Mouse (Mus musculus) neutrophil, adult 5-6 weeks (primary cell): ENCODE data around the gene Kdm5b. TPM values are rescaled to one million over a fixed set of nuclear protein-coding genes. Genes with fewer than 3 reads are reported as not detected.
"Not testable (repeated sequence)": the region's sequence is repeated elsewhere in the genome, so short reads cannot be mapped to it uniquely, and the experiment has no call there.

Source experiments
- ATAC-seq: fragments of 151-379, 151-347 bp; 2 replicates; pipeline ENCODE4 v1.8.0; 2017; ENCODE audit warnings: mild to moderate bottlenecking, moderate TSS enrichment; ENCODE audit not compliant: insufficient number of reproducible peaks, poor library complexity, low FRiP score, severe bottlenecking; ENCODE audit errors: extremely low read depth
- total RNA-seq: library from RNA; stranded (forward); fragments of 200-1000 nt; gene quantifications from 2 replicates; pipeline ENCODE4 v1.2.3, GENCODE M21; 2017

Gene Kdm5b
- total RNA-seq: 57.0 and 59.7 TPM in 2 replicates

DNA sequence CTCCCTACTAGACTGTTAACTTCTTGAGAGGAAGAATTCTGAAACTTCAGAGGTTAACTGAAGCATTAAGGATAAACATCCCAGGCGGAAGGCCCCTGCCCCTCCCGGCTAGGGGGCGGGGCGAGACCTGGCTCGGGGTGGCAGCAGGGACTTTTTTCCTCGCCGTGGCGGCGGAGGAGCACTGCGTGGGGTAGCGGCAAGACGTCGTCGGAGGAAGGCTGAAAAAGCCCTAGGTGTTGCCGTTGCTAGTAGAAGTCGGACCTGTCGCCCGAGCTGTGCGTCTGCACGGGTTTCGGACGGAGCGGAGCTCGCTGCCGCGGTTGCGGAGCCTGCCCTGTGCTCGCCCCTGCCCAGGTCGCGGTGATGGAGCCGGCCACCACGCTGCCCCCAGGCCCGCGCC, at the start of gene Kdm5b:
TSS of gene Kdm5b (plus strand) at position 196 of the 400 bp plus-strand sequence.
- ATAC-seq: peak; percentile 47; the same call in 1 of the 2 replicates

DNA sequence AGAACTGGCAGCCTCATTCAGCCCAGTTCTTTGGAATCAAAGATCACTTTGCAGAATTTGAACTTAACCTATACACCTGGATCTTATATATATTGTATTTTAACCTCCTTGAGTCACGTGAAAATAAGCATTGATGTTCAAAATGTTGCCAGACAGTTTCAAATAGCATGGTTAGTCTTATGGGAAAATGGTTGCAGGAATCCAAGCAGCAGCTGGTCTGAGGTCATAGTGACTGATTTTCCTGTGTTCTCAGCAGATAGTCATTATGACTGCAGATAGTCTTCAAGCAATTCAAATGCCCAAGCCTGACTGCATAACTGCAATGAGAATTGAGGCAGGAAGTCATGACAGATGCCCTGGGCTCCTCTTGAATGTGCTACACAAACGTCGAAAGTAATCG, 47.8 kb upstream of the Kdm5b start:
- no peak for ATAC-seq

DNA sequence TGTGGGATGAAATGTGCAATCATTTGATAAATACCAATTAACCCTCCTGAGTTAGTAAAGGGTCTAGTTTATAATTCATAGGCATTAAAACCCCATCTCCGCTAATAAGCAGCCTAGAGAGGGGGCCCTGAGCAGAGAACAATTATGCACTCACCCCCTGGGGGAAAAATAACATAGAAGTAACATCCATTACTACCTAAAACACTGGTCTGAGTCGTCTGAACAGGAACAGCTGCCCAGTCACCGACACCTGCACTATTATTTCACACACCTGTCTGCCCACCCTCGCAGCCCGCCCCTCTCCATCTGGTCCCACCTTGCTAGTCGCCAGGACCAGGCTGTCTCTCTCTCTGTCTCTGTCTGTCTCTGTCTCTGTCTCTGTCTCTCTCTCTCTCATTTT, 47.4 kb upstream of the Kdm5b start:
- ATAC-seq: no peak

DNA sequence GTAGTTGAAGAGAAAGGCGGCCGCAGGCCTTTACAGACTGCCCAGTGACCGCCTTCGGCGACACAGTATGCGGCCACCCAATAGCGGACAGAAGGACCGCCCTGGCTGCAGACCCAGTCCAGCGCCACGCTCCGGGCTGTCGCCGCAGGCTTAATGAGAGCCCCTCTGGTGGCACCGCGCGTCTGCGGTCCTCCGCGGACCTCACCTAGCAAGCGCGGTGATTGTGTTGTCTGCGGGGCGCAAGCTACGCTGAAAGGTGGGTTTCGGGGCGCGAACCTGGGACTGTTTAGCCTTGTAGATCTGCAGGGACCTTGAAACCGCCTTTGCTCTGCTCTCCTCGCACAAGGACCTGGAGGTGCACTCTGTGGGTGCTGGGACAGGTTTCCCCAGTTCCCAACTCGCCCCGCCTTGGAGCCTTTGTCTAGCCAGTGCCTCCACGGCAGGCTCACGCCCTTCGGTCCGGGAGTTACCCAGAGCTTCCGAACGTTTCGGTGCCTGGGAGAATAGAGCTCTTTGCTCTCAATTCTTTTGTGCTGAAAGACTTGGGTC, 46.6 kb upstream of the Kdm5b start:
- no peak for ATAC-seq

DNA sequence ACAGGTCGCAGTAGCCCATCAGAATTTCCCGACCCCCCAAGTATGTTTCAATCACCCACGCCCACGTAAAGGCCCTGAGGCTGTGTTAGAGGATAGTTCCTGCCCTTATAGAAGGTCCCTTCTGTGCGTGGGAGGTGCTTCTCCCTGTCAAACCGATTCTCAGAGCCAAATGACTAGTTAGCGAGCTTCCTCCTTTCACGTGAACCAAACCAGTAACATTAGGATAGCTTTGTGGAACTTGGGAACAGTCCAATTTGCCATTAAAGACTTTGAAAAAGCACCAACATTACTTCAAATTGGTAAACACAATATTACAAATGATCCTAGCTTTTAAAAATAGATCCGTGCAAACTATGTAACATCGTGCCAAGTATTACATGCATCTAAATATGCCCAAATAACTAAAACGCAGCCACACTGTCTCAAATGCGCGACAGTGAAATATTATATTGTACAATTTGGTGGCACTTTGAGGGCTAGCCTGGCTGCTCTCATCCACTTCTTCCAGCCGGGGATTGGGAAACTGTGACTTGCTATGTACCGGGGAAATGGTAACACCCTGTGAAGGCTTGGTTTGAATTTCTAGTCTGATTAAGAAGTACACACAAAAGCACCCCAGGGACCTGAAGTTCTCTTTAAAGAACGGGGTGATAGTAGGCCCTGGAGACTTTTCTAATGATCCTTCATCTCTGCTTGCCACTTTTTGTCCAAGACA, 45.9 kb upstream of the Kdm5b start:
- no peak for ATAC-seq

DNA sequence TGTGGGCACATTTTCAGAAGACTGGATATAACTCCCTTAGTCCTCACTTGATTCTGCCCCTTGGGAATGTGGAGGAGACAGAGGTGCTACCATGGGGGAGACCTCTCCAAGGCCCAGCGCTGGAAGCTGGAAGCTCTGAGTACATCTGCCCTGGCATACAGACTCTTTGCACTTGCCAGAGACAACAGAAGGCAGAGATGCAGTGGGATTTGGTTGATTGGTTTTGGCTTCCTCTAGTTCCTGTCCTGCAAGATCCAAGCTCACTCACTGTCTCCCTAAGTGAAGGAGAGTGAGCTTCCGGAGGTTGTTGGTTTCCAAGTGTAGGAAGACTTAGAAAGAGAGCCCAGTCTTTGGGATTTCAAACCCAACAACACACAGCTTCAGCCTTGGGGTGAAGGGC, 44.1 kb upstream of the Kdm5b start:
- ATAC-seq: no peak

DNA sequence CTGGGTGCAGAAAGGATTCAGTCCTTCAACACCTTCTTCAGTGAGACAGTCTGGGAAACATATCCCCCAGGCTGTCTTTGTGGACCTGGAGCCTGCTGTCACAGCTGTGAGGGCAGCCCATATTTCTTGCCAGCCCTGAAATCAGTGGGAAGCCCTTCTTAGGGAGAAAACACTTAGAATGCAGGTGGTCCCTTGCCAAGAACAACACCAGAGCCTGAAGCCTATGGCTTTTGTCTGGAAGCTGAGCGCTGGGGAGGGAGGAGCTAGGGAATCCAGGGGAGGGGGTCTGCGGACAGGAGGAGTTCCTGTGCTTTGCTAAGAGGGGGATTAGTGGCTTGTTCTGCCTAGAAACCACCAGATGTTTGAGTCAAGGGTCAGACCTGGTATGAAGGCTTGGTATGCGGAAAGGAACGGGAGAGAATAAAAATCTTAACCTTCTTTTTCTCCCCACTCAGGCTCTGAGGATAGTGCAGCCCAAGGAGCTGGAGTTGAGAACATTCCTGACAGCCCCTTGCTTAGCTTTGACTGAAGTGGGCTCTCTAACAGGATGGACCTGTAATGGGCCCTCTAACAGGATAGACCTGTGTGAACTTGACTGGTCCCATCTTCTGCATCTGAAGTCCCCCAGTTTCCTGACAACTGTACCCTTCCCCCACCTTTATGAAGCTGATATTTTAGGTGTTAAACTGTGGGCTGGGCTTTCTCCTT, 43.3 kb upstream of the Kdm5b start:
- no peak for ATAC-seq

DNA sequence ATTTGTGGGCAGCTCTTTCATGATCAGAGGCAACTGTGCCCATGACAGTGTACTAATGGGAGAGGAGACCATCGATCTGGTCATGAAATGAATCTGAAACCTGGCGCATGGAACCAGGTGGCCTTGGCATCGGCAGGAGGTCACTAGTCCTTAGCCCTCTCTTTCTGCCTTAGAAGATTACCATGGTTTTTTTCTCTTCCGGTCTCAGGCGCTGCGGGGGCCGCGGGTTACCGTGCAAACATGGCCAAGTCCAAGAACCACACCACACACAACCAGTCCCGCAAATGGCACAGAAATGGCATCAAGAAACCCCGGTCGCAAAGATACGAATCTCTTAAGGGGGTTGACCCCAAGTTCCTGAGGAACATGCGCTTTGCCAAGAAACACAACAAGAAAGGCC, 42.1 kb upstream of the Kdm5b start:
- not testable (repeated sequence) for ATAC-seq

DNA sequence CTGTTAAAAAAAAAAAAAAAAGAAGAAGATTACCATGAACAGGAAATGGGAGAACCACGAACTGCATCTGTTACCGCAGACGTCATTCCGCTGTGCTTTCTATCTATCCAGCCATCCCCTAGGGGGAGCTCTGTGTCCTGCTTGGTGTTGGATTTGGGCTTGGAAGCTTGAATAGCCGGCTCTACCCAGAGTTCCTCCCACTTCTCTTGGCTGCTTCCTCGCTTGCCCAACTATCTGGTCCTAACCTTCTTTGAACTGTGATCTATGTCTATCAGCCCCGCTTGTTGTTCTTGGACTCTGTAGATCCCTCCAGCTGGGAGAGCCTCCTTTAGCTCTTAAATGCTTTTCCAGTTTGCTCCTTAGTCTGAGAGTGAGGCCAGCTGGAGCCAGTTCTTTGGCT, 41.3 kb upstream of the Kdm5b start:
- ATAC-seq: peak; percentile 76

DNA sequence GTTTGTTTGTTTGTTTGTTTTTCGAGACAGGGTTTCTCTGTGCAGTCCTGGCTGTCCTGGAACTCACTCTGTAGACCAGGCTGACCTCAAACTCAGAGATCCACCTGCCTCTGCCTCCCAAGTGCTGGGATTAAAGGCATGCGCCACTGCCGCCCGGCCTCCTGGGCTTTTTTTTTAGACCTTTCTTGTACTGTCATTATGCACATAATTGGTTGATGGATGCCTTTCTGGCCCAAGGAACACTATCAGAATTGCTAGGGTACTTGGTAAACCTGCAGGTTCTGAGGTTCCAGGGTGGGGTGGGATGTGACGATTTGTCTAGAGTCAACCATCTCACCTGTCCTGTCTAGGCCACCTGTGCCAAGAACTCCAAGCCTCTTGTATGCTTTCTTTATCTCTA, 40.8 kb upstream of the Kdm5b start:
- not testable (repeated sequence) for ATAC-seq

DNA sequence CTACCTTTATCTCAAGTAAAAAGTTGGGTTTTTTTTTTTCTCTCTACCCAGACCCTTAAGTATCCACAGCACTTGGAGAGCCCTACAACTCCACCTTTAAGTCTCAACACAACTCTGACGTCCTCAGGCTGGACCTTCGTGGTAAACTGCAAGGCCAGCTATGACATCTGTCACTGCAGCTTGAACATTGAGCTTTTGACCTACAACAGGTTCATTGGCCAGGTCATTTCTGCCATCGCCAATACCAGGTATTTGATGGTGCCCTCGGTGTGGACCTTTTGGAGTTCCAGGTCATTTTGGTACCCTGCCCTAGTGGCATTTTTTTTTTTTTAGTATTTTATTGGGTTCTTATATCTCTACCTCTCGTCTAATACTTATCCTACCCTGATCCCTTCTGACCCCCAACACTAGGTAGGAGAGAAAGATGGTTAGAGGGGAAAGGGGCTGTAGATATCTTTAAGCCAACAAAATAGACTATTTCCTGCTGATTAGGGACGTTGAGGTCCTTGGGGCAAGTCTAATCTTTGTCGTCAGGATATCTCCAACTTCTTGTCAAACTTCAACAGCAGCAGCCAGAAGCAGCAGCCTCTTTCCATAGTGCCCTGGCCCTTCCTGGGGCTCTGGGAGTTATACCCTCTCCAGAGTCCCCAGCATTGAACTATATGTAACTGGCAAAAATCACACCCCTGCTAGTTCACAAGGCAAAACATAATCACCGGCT, 39.8 kb upstream of the Kdm5b start:
- ATAC-seq: no peak

DNA sequence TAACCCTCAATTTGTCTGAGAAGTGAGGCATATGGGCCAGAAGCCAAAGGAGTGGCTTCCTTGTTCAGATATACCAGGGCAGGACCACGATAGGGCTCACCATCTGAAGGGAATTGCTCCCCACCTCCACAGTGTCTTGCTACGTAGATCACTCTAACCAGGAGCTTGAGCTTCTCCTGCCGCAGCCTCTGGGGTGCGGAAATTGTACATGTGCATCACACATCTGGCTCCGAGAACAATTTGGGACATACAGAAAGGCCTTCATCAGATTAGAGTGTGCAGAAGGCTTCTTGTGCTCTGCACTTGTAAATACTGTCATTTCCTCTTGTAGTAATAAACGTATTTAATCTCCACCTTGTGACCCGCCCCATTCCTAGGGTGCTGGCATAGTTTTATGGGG, 38.8 kb upstream of the Kdm5b start:
- ATAC-seq: no peak

DNA sequence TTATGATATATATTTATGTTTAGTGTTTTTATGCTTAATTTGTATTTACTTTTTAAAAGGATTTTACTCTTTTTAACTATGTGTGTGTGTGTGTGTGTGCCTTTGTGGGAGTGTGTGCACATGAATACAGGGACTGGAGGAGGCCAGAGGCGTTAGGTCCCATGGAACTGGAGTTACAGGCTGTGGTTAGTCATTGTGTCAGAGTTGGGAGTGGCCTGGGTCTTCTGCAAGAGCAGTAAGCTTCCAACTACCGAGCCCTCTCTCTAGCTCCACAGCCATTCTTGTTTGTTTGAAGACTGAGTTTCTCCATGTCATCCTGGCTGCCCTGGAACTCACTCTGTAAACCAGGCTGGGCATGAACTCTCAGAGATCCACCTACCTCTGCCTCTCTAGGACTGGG, 37.6 kb upstream of the Kdm5b start:
- ATAC-seq: no peak

DNA sequence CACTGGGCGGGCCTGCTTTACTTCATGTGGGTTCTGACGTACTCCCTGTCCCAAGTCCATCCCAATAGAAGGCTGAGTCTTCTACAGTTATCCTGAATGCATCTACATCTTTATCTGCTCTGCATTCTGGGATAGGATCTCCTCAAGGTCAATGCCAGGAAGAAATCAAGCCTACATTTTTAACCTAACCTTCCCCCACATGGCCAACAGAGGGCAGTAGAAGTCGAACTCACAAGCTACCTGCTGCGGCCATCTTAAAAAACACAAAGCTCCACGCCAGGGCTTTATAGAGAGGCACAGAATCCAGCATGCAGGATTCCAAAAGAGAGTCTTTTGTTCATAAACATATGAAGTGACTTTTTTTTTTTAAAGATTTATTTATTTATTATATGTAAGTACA, 35.5 kb upstream of the Kdm5b start:
- peak; percentile 66; the same call in 1 of the 2 replicates for ATAC-seq

DNA sequence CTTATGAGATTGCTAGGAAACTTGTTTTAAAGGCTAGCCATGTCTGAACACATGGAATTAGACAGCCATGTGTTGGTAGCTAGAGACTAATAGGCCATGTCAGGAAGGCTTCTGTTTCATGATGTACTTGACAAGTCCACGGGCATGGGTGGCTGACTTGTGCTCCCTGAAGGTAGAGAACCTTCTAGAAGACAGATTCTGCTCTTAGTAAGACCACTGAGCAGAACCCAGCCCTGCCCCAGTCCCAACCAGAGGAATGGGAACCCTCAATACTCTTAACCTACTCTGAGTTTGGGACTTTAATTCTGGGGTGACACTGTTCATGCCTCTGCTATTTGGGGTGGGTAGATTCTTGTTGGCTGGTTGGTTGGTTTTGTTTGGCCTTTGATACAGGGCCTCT, 35.0 kb upstream of the Kdm5b start:
- no peak for ATAC-seq

DNA sequence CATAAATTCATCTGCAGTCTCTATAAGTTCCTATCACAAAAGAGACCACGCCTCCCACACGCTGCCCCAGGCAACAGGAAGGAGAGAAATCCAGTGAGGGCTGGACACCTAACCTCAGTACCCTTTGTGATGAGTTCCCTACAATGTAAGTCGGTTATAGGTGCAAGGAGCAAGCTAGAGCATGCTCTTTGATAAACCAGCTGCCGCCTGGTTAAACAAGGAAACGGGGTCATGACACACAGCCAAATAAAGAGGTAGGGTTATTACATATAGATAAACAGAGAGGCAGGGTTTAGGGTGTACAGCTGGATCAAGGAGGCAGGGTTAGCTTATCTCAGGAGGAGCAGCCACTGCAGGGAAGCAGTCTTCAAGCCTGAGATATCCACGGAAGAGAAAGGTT, 33.2 kb upstream of the Kdm5b start:
- no peak for ATAC-seq

DNA sequence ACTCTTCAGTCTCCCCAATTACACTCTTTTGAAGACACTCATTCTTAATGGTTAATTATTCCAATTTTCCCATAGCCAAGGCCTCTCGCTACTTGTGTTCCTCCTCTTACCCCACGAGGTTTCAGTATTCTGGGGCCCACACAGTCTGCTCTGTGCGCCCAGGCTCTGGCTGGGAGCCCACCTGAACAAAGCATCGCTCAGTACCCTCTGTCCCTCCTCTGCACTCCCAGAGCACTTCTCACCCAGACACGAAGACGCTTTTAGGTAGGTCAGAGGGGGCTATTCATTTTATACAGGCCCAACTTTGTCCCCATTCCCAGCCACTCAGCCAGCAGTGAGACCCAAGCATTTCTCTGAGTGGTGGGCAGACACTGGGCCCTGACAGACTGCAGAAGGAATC, 29.4 kb upstream of the Kdm5b start:
- ATAC-seq: no peak

DNA sequence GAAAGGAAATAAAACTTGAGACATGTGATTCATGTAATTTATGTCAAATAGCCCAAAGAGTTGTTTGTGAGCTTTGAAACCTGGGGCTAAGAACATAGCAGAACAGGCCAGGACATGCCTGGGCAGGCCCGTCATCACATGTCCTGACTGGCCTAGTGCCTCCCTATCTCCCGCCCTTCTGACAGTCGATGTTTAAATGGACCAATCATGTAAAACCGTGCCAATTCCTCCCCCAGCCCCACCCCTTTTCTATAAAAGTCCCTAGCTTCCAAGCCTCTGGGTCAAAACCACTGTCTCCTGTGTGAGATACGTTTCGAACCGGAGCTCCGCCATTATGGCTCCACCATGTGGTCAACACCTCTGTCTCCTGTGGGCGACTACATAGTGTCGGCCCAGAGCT, 26.3 kb upstream of the Kdm5b start:
- ATAC-seq: not testable (repeated sequence)

DNA sequence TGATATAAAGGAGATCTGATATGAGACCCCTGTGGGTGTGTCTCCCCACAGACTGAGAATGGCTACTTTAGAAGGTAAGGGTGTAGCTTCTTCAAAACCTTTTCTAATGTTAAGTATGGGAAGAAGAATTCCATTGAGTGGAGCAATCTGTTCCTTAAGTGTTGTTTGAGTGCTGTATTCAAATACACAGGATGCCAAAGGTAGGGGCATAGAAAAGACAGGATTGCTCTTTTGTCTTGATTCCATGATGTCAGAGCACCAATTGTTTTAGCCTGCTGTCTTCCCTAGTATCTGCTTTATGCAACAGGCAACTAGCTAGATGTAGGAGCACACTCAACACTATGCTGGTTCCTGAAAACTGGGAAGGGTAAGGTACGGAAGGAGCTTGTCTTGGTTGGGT, 24.9 kb upstream of the Kdm5b start:
- no peak for ATAC-seq

DNA sequence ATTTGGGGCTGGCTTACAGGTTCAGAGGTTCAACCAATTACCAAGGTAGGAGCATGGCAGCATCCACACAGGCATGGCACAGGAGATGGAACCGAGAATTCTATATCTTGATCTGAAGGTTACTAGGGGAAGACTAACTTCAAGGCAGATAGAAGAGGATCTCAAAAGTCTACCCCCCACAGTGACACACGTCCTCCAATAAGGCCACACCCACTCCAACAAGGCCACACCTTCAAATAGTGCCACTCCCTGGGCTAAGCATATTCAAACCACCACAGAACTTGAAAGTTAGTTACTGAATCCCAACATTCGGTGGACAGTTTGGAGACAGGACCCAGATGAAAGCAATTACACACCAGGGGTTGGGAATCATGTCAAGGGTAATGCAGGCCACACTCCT, 24.5 kb upstream of the Kdm5b start:
- no peak for ATAC-seq
